ENCODE assay signal across 1 mouse cellular context in the genomic region with DNA sequence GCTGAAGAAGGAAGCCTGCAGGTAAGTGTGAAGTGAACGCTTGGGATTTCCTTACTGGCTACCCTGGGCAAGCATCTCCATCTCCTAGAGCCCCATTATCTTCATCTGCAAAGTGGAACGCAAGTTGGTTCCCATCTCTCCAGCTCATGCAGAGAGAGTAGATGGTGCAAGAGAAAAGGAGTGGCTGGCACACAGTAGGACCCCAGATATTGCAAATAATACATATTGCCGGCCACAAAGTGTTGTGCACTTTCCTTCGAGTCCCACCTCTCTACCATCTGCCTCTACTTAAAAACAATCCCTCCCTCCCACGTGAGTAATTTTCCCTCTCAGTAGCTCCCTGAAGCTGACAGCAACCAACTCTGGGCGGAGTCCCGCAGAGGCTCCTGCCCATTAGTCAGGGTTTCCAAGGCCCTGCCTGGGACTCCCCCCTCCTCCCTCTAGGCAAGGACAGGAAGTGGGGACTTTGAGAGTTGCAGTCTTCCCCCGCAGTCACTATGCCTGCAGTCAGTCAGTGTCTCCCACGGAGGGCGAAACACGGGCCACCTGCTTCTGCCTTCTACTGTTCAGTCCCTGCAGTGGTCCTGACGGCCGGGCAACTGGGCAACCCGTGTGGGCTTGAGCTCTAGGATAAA.
TF ChIP-seq lines count a peak whose summit lies in the region.

No protein-coding gene starts in this region.

TF ChIP-seq in CH12.LX, 34 proteins besides CTCF, POLR2A, EP300 and RAD21 (continued from another document):
- peak; percentile 64; the same call in 1 of the 2 replicates for TF ChIP-seq SIN3A (IDR thresholded peaks at IDR 0.05; ENCODE audit: low read length)
- TF ChIP-seq ZC3H11A (IDR thresholded peaks at IDR 0.05; ENCODE audit: low read depth, low read length), result no peak
- peak; percentile 81 for TF ChIP-seq TCF12 (IDR thresholded peaks at IDR 0.05; ENCODE audit: low read depth, low read length)
- TF ChIP-seq MEF2A (IDR thresholded peaks at IDR 0.05; ENCODE audit: borderline replicate concordance, low read depth, low read length), result peak; percentile 85
- peak; percentile 70; the same call in 1 of the 2 replicates for TF ChIP-seq JUN (IDR thresholded peaks at IDR 0.05; ENCODE audit: insufficient read depth, low read depth, low read length)
- no peak for TF ChIP-seq MYC (IDR thresholded peaks at IDR 0.05; ENCODE audit: low read depth, low read length)
- TF ChIP-seq E2F4 (IDR thresholded peaks at IDR 0.05; ENCODE audit: insufficient replicate concordance, low read depth, low read length), result no peak
- TF ChIP-seq BHLHE40 (IDR thresholded peaks at IDR 0.05; ENCODE audit: low read depth, low read length), result peak; percentile 90
